Mouse (Mus musculus) spleen, adult 2 months (tissue): ENCODE results near the gene Gm5678.

Experiments used
- CTCF ChIP-seq: fragments of 200-500 bp; IDR thresholded peaks from 2 replicates; pipeline ENCODE4 v1.5.1; 2011; ENCODE audit warnings: mild to moderate bottlenecking, inconsistent platforms; ENCODE audit not compliant: insufficient read depth, insufficient read length, insufficient replicate concordance; ENCODE audit errors: extremely low read depth
- POLR2A ChIP-seq: fragments of 200-500 bp; IDR thresholded peaks from 2 replicates; pipeline ENCODE4 v1.6.1; 2011; ENCODE audit warnings: low read depth, low read length, inconsistent platforms

DNA sequence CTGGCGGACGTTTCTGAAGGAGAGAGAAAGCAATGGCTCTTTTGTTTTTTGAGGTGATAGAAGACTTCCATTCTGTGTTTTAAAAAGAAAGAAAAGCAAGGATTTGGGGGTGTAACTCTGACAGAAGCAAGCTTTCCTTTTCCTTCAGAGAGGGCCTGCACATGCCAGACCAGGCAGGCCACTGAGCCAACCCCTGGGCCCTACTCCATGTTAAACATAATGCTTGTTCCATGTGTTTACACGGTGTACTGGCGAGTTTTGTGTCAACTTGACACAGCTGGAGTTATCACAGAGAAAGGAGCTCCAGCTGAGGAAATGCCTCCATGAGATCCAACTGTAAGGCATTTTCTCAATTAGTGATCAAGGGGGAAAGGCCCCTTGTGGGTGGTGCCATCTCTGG lies 39.6 kb upstream of the Gm5678 start:
- TF ChIP-seq POLR2A, result no peak
- no peak for TF ChIP-seq CTCF
